Mouse (Mus musculus): Measurements from ENCODE around the gene Grm5.

- TF ChIP-seq POLR2A (IDR thresholded peaks at IDR 0.05; ENCODE audit: borderline replicate concordance, extremely low read depth, insufficient read depth, insufficient read length, poor library complexity, severe bottlenecking): no peak
- TF ChIP-seq CTCF (IDR thresholded peaks at IDR 0.05; ENCODE audit: borderline replicate concordance, extremely low read depth, insufficient read depth, insufficient read length): no peak
Measured at GRCm38 (mm10) chr7:87838579-87838978, 254.6 kb downstream of the Grm5 start.
